Mouse (Mus musculus): Measurements from ENCODE around the gene Serpinb1b. TPM values are rescaled to one million over a fixed set of nuclear protein-coding genes. Genes with fewer than 3 reads are reported as not detected.
"Not testable (repeated sequence)": the region's sequence is repeated elsewhere in the genome, so short reads cannot be mapped to it uniquely, and the experiment has no call there.

Serpinb1b gene
- polyA plus RNA-seq (2014; fragmentation: Nextera tagmentation; extraction: Ambion mirVana) = 1.0 and 1.5 TPM in 2 replicates

GRCm38 (mm10) chr13:33078056-33078705, at the start of gene Serpinb1b:
Gene Serpinb1b, plus strand, starts transcription at chr13:33078575.
- peak within 1 kb of the TSS; percentile 30 for H3K4me2 ChIP-seq (ENCODE audit: low read depth, low read length)
- WGBS = 37% methylated on average over 3 of the region's 3 CpGs
- H3K27ac ChIP-seq (replicated peaks; ENCODE audit: low read depth, low read length) = peak within 1 kb of the TSS; percentile 39
- ATAC-seq (ENCODE audit: low read depth) = peak; percentile 90
- peak; percentile 87 for DNase-seq (ENCODE audit: low spot score)
- no peaks in the 10 kb centered on the region for H3K4me1 ChIP-seq (ENCODE audit: control insufficient read depth, insufficient read depth, low read length)
- H3K27me3 ChIP-seq (replicated peaks; ENCODE audit: control insufficient read depth, insufficient read depth, low read length) = no peaks in the 10 kb centered on the region
- no peaks in the 10 kb centered on the region for H3K9me3 ChIP-seq (ENCODE audit: control insufficient read depth, low read length)
- H3K4me3 ChIP-seq (ENCODE audit: low read depth, low read length) = no peak within 1 kb of the TSS
- H3K9ac ChIP-seq (ENCODE audit: low read depth, low read length) = no peak within 1 kb of the TSS
- H3K36me3 ChIP-seq (ENCODE audit: control insufficient read depth, insufficient read depth, low read length) = no peaks in the 10 kb centered on the region

- H3K27ac ChIP-seq (replicated peaks; ENCODE audit: low read depth, low read length); H3K4me1 ChIP-seq (ENCODE audit: control insufficient read depth, insufficient read depth, low read length); H3K27me3 ChIP-seq (replicated peaks; ENCODE audit: control insufficient read depth, insufficient read depth, low read length); DNase-seq (ENCODE audit: low spot score); ATAC-seq (ENCODE audit: low read depth); H3K9ac ChIP-seq (ENCODE audit: low read depth, low read length); H3K4me2 ChIP-seq (ENCODE audit: low read depth, low read length); H3K36me3 ChIP-seq (ENCODE audit: control insufficient read depth, insufficient read depth, low read length); H3K4me3 ChIP-seq (ENCODE audit: low read depth, low read length); H3K9me3 ChIP-seq (ENCODE audit: control insufficient read depth, low read length): not testable (repeated sequence)
- 93% methylated on average over 2 of the region's 2 CpGs for WGBS
Observed at GRCm38 (mm10) chr13:33029478-33029877, 48.9 kb upstream of the Serpinb1b start.

- Histone ChIP-seq H3K9me3 (ENCODE audit: control insufficient read depth, low read length) (no peaks in the 10 kb centered on the region), H3K4me1 (ENCODE audit: control insufficient read depth, insufficient read depth, low read length) (no peaks in the 10 kb centered on the region), H3K27me3 (replicated peaks; ENCODE audit: control insufficient read depth, insufficient read depth, low read length) (no peaks in the 10 kb centered on the region), H3K27ac (replicated peaks; ENCODE audit: low read depth, low read length) (no peak overlapping the region), H3K4me2 (ENCODE audit: low read depth, low read length) (no peak overlapping the region), H3K4me3 (ENCODE audit: low read depth, low read length) (no peak overlapping the region), H3K9ac (ENCODE audit: low read depth, low read length) (no peak overlapping the region), H3K36me3 (ENCODE audit: control insufficient read depth, insufficient read depth, low read length) (no peaks in the 10 kb centered on the region)
- no peak for DNase-seq (ENCODE audit: low spot score)
- 85% methylated on average over 2 of the region's 3 CpGs for WGBS
- ATAC-seq (ENCODE audit: low read depth) = no peak
Observed at GRCm38 (mm10) chr13:33030281-33030680, 48.1 kb upstream of the Serpinb1b start.

- DNase-seq (ENCODE audit: low spot score) (no peak), ATAC-seq (ENCODE audit: low read depth) (no peak)
- Histone ChIP-seq H3K4me1 (ENCODE audit: control insufficient read depth, insufficient read depth, low read length) (no peaks in the 10 kb centered on the region), H3K27me3 (replicated peaks; ENCODE audit: control insufficient read depth, insufficient read depth, low read length) (no peaks in the 10 kb centered on the region), H3K4me2 (ENCODE audit: low read depth, low read length) (no peak overlapping the region), H3K4me3 (ENCODE audit: low read depth, low read length) (no peak overlapping the region), H3K9ac (ENCODE audit: low read depth, low read length) (no peak overlapping the region), H3K36me3 (ENCODE audit: control insufficient read depth, insufficient read depth, low read length) (no peaks in the 10 kb centered on the region), H3K9me3 (ENCODE audit: control insufficient read depth, low read length) (no peaks in the 10 kb centered on the region), H3K27ac (replicated peaks; ENCODE audit: low read depth, low read length) (no peak overlapping the region)
- WGBS = 56% methylated on average over 1 of the region's 1 CpGs
Observed at GRCm38 (mm10) chr13:33035506-33035905, 42.9 kb upstream of the Serpinb1b start.

- Histone ChIP-seq H3K4me2 (ENCODE audit: low read depth, low read length) (no peak overlapping the region), H3K4me3 (ENCODE audit: low read depth, low read length) (no peak overlapping the region), H3K4me1 (ENCODE audit: control insufficient read depth, insufficient read depth, low read length) (no peaks in the 10 kb centered on the region), H3K27ac (replicated peaks; ENCODE audit: low read depth, low read length) (no peak overlapping the region), H3K9me3 (ENCODE audit: control insufficient read depth, low read length) (no peaks in the 10 kb centered on the region), H3K27me3 (replicated peaks; ENCODE audit: control insufficient read depth, insufficient read depth, low read length) (no peaks in the 10 kb centered on the region), H3K9ac (ENCODE audit: low read depth, low read length) (no peak overlapping the region), H3K36me3 (ENCODE audit: control insufficient read depth, insufficient read depth, low read length) (no peaks in the 10 kb centered on the region)
- DNase-seq (ENCODE audit: low spot score) (no peak), ATAC-seq (ENCODE audit: low read depth) (no peak)
- 89% methylated on average over 3 of the region's 3 CpGs for WGBS
Observed at GRCm38 (mm10) chr13:33043542-33043941, 34.8 kb upstream of the Serpinb1b start.

GRCm38 (mm10) chr13:33047234-33047633, 31.1 kb upstream of the Serpinb1b start:
- H3K27me3 ChIP-seq (replicated peaks; ENCODE audit: control insufficient read depth, insufficient read depth, low read length) = no peaks in the 10 kb centered on the region
- H3K27ac ChIP-seq (replicated peaks; ENCODE audit: low read depth, low read length) = no peak overlapping the region
- DNase-seq (ENCODE audit: low spot score) = no peak
- no peaks in the 10 kb centered on the region for H3K36me3 ChIP-seq (ENCODE audit: control insufficient read depth, insufficient read depth, low read length)
- 87% methylated on average over 2 of the region's 2 CpGs for WGBS
- no peak overlapping the region for H3K4me2 ChIP-seq (ENCODE audit: low read depth, low read length)
- H3K4me1 ChIP-seq (ENCODE audit: control insufficient read depth, insufficient read depth, low read length) = no peaks in the 10 kb centered on the region
- ATAC-seq (ENCODE audit: low read depth) = no peak
- no peaks in the 10 kb centered on the region for H3K9me3 ChIP-seq (ENCODE audit: control insufficient read depth, low read length)
- H3K4me3 ChIP-seq (ENCODE audit: low read depth, low read length) = no peak overlapping the region
- no peak overlapping the region for H3K9ac ChIP-seq (ENCODE audit: low read depth, low read length)

- Histone ChIP-seq H3K36me3 (ENCODE audit: control insufficient read depth, insufficient read depth, low read length) (no peaks in the 10 kb centered on the region), H3K9me3 (ENCODE audit: control insufficient read depth, low read length) (no peaks in the 10 kb centered on the region), H3K4me2 (ENCODE audit: low read depth, low read length) (no peak overlapping the region), H3K9ac (ENCODE audit: low read depth, low read length) (no peak overlapping the region), H3K4me1 (ENCODE audit: control insufficient read depth, insufficient read depth, low read length) (no peaks in the 10 kb centered on the region), H3K27me3 (replicated peaks; ENCODE audit: control insufficient read depth, insufficient read depth, low read length) (no peaks in the 10 kb centered on the region), H3K4me3 (ENCODE audit: low read depth, low read length) (no peak overlapping the region), H3K27ac (replicated peaks; ENCODE audit: low read depth, low read length) (no peak overlapping the region)
- ATAC-seq (ENCODE audit: low read depth) = no peak
- DNase-seq (ENCODE audit: low spot score) = no peak
- WGBS = 81% methylated on average over 4 of the region's 4 CpGs
Observed at GRCm38 (mm10) chr13:33048187-33048586, 30.2 kb upstream of the Serpinb1b start.

- Histone ChIP-seq H3K9ac (ENCODE audit: low read depth, low read length) (no peak overlapping the region), H3K4me3 (ENCODE audit: low read depth, low read length) (no peak overlapping the region), H3K4me2 (ENCODE audit: low read depth, low read length) (no peak overlapping the region), H3K27ac (replicated peaks; ENCODE audit: low read depth, low read length) (no peak overlapping the region), H3K36me3 (ENCODE audit: control insufficient read depth, insufficient read depth, low read length) (no peaks in the 10 kb centered on the region), H3K9me3 (ENCODE audit: control insufficient read depth, low read length) (no peaks in the 10 kb centered on the region), H3K27me3 (replicated peaks; ENCODE audit: control insufficient read depth, insufficient read depth, low read length) (no peaks in the 10 kb centered on the region), H3K4me1 (ENCODE audit: control insufficient read depth, insufficient read depth, low read length) (no peaks in the 10 kb centered on the region)
- DNase-seq (ENCODE audit: low spot score) (no peak), ATAC-seq (ENCODE audit: low read depth) (no peak)
- 56% methylated on average over 3 of the region's 3 CpGs for WGBS
Observed at GRCm38 (mm10) chr13:33051697-33052096, 26.7 kb upstream of the Serpinb1b start.

GRCm38 (mm10) chr13:33063048-33063447, 15.3 kb upstream of the Serpinb1b start:
- no peak for ATAC-seq (ENCODE audit: low read depth)
- no peak overlapping the region for H3K4me3 ChIP-seq (ENCODE audit: low read depth, low read length)

More at GRCm38 (mm10) chr13:33063048-33063447, 15.3 kb upstream of the Serpinb1b start:
- Histone ChIP-seq H3K4me1 (ENCODE audit: control insufficient read depth, insufficient read depth, low read length) (no peaks in the 10 kb centered on the region), H3K4me2 (ENCODE audit: low read depth, low read length) (no peak overlapping the region), H3K9ac (ENCODE audit: low read depth, low read length) (no peak overlapping the region), H3K36me3 (ENCODE audit: control insufficient read depth, insufficient read depth, low read length) (no peaks in the 10 kb centered on the region), H3K27me3 (replicated peaks; ENCODE audit: control insufficient read depth, insufficient read depth, low read length) (no peaks in the 10 kb centered on the region), H3K9me3 (ENCODE audit: control insufficient read depth, low read length) (no peaks in the 10 kb centered on the region), H3K27ac (replicated peaks; ENCODE audit: low read depth, low read length) (no peak overlapping the region)
- WGBS = 82% methylated on average over 1 of the region's 1 CpGs
- no peak for DNase-seq (ENCODE audit: low spot score)

Data from embryonic facial prominence, embryonic 14.5 days (tissue).